Mouse (Mus musculus) right cerebral cortex, postnatal 10 days (tissue): ENCODE data around the gene Cmklr1.

Experiments
- DNase-seq, 2 experiments: peaks; one replicate each; pipeline ENCODE4 v3.0.0; 2021; ENCODE audit warnings: low spot score in 2 of 2

The Cmklr1 gene

DNA sequence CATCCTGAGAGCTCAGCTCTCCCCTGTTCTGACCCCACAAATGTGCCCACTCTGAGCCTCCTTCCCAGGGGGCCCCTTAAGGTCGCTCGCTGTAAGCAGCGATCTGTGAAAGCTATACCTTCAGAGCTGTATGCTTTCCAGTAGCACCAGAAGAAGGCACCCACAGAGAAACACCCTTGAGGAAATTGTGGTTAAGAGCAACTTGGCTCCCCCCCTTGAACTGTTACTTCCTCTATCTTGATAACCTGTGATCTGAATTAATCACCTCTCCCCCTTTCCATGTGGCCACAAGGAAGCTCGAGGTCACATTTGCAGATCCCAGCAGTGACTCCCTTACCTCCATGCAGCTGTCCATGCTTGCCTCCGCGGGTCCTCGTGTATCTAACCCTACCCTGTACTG, 29.2 kb downstream of the Cmklr1 start:
- no peak for DNase-seq

DNA sequence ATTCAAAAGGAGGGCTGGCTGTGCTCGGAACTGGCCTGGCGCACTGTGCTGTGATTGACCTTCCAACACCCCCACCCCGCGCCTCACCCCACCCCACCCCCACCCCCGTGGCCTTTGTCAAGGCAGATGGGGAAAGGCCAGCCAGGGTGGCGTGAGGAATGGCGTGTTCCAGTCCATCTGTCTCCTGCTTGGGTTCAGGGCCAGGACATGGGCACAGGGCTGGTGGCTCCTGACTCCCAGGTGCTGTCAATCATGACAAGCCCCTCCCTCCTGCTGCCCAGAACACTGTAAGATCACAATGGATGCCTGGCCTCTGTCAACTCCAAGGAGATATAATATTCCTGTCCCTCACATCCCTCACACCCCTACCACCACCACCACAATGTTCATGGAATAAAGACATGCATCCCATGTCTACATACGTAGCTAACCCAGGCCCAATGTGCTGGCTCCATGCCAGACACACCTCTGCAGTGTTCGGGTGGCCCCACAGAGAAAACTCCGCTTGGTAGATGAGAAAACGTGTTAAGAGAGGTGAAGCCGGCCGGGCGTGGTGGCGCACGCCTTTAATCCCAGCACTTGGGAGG, 30.0 kb downstream of the Cmklr1 start:
- no peak for DNase-seq

DNA sequence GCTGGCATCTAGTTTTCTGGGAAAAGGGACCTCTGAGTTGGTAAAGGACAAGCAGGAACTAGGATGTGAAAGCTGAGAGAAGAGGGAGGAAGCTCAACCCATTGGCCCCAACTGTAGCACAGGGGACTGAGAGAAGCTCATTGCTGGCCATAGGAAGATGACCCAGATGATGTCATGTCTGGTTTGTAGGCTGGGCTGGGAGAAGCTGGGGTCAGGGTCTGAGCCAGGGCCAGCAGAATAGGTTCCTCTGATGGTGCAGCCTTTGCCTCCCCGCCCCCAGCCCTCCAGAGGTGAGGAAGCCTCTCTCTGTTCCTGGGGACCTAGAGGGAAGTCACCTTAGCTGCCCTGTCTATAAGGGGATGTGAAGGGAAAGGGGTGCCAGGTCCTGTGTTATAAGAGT, 31.1 kb downstream of the Cmklr1 start:
- DNase-seq, result no peak

- no peak for DNase-seq
Observed at GRCm38 (mm10) chr5:113618716-113619115, 31.5 kb downstream of the Cmklr1 start.

- DNase-seq, result no peak
Observed at GRCm38 (mm10) chr5:113611771-113612233, 38.4 kb downstream of the Cmklr1 start.

GRCm38 (mm10) chr5:113611131-113611530, 39.1 kb downstream of the Cmklr1 start:
- DNase-seq, result peak in 1 of 2 experiments; percentile 19

GRCm38 (mm10) chr5:113610490-113610889, 39.7 kb downstream of the Cmklr1 start:
- DNase-seq, result peak in 1 of 2 experiments; percentile 26

GRCm38 (mm10) chr5:113609891-113610290, 40.3 kb downstream of the Cmklr1 start:
- no peak for DNase-seq

DNA sequence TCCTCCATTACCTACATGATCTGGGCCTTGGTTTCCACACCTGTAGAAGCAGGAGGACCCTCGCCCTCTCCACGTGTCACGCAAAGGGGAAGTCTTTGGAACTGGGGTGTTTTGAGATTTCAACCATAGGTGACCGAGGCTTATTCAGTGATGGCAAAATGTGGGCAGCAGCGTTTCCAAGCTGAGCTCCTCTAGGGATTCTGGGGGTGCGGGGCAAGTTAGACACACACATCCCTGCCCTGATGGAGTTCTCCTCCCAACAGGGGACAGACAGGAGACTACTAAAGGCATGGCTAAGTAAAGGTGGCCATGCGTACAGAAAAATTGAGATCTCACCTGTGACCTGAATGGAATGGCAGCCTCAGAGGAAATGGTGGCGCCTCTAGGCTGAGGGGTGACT, 41.7 kb downstream of the Cmklr1 start:
- DNase-seq, result no peak

DNA sequence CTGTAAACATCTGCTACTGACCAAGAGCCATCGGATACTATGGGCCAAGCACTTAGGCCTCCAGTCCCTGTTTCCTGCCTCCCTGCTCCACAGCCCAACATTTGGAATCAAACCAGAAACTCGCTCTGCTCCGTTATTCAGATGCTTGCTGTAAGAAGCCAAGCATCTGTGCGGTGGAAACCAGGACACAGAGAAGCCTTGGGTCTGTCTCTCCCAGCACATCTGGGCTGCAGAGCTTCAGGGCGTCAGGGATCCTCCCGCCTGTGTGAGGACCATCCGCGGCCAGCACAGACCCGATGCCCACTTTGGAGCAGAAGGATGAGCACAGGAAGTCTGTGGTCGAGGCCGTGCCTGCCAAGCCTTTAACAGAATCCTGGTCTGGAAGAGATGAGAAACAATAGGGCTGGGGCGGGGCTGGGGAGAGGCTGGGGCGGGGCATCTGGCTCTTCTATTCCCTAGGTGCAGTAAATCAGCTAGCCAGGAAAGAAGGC, 42.2 kb downstream of the Cmklr1 start:
- DNase-seq, result no peak

DNA sequence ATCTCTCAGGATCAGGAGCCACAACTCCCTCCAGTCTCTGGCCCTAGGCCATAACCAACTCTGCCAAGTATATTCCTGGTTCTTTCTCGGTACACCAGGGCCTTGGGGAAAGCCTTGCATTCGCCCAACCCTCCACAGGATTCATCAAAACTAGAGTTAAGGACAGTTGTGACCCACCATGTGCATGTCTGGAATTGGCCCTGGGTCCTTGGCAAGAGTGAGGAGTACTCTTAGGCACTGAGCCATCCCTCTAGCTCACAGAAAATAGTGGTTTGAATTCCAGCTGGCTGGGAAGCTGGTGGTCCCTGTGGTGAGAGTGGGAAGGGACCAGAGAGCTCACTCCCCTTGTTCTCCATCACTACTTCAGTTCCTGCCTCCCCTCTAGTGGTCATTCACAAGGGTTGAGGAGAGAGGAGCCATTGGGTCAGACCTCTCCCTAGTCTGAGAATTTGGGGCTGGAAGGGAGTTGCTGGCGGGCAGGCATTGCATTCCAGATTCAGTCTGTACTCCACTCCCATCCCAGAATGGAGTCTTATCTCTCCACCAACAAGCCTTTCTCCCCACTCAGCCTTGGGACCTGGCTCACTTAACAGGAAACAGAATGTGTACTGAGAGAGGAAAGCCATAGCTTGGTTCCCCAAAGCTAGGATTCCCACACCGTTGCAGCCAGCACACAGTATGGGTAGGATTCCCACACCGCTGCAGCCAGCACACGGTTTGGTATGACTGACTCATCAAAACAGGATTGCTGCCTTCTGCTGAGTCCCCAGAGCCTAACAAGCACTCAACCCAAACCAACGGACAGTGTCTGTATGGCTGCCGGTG, 43.1 kb downstream of the Cmklr1 start:
- no peak for DNase-seq

GRCm38 (mm10) chr5:113606121-113606520, 44.1 kb downstream of the Cmklr1 start:
- no peak for DNase-seq

- no peak for DNase-seq
Observed at GRCm38 (mm10) chr5:113604758-113605157, 45.5 kb downstream of the Cmklr1 start.

DNA sequence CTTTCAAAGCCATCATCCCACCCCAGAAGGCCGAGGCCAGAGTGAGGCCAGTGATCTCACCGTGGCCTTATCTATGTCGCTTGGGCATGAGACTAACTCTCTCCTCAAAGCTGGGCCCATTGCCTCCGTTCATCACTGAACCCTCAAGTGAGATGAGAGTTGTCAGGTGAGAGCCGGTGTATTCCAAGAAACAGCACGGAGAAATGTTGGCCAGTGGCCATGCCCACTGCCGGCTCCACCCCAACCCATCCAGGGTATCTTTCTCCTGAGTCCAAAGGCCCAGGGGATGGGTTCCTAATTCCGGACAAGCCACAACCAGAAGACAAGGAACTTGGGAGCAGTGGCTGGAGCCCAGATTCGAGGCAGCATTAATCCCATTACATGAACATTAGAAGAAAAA, 46.8 kb downstream of the Cmklr1 start:
- DNase-seq, result no peak

- DNase-seq, result no peak
Observed at GRCm38 (mm10) chr5:113600803-113601202, 49.4 kb downstream of the Cmklr1 start.

DNA sequence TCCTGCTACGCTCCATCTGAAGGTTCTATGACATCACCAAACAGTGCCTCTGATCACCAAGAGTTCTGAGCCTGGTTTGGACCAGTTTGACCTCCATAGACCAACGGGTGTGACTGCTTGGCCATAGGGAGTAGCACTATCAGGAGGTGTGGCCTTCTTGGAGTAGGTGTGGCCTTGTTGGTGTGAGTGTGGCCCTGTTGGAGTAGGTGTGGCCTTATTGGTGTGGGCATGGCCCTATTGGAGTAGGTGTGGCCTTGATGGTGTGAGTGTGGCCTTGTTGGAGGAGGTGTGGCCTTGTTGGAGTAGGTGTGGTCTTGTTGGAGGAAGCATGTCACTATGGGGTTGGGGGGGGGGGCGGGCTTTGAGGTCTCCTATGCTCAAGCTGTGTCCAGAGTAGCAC, 50.0 kb downstream of the Cmklr1 start:
- DNase-seq, result no peak

- DNase-seq, result no peak
Observed at GRCm38 (mm10) chr5:113596780-113597353, 53.4 kb downstream of the Cmklr1 start.

DNA sequence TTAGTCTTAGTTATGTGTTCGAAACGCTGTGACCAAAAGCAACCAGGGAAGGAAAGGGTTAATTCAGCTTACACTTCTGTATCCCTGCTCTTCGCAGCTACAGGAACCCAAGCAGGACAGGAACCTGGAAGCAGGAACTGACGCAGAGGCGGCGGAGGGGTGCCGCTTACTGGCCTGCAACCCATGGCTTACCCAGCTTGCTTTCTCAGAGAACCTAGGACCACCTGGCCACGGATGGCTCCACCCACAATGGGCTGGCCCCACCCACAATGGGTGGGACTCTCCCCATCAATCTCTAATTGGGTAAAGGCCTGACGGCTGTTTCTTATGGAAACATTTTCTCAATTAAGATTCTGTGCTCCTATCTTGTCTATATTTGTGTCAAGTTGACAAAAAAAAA, 54.0 kb downstream of the Cmklr1 start:
- no peak for DNase-seq

DNA sequence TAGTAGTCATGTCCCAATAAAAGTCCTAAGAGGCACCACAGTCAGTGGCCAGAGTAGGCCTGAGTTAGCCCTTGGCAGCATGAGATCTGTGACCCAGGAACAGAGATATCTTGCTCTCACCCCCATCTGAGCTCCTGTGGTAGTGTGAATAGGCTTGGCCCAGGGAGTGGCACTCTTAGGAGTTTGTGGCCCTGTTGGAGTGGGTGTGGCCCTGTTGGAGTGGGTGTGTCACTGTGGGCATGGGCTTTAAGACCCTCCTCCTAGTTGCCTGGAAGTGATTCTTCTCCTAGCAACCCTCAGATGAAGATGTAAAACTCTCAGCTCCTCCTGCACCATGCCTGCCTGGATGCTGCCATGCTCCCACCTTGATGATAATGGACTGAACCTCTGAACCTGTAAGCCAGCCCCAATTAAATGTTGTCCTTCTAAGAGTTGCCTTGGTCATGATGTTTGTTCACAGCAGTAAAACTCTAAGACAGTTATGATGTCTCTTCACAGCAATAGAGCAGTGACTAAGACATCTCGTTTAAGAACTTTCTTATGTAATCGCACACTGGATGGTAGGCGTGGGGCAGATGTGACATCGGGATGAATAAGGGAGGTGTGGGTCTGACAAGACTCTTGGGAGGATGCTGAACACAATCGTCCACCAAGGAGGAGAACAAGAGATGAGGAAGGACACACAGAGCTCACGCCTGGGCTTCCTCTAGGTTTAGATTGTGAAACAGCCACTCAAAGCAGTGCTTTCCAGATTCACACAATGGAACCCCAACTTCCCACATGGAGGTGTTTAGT, 56.1 kb downstream of the Cmklr1 start:
- no peak for DNase-seq

- peak; percentile 88 to 95 for DNase-seq
Observed at GRCm38 (mm10) chr5:113591751-113592230, 58.4 kb downstream of the Cmklr1 start.

GRCm38 (mm10) chr5:113591166-113591565, 59.1 kb downstream of the Cmklr1 start:
- DNase-seq, result peak in 1 of 2 experiments; percentile 64
